Comparison of ENCODE assay signal across 8 mouse cellular contexts in genomic region chr11:69579128-69580017, GRCm38 (mm10). TPM values are rescaled to one million over a fixed set of nuclear protein-coding genes. Genes with fewer than 3 reads are reported as not detected.
DNase-seq lines count a peak whose midpoint lies in the region; ATAC-seq and TF ChIP-seq lines count a peak whose summit lies in the region.

No protein-coding gene starts in this region.

- no peaks in the 10 kb centered on the region for H3K27me3 ChIP-seq in embryonic facial prominence, embryonic 15.5 days
- H3K27me3 ChIP-seq in limb, embryonic 14.5 days (ENCODE audit: control insufficient read depth, insufficient read depth, low read length): no peaks in the 10 kb centered on the region
- H3K27me3 ChIP-seq in midbrain, postnatal 0 days (ENCODE audit: insufficient read depth, low read length): no peaks in the 10 kb centered on the region

- peak overlapping the region; percentile 85 for H3K9ac ChIP-seq in embryonic facial prominence, embryonic 15.5 days
- peak overlapping the region; percentile 81 for H3K9ac ChIP-seq in limb, embryonic 14.5 days (ENCODE audit: low read depth, low read length, severe bottlenecking)
- H3K9ac ChIP-seq in midbrain, postnatal 0 days (replicated peaks; ENCODE audit: low read length, poor library complexity, severe bottlenecking): peak overlapping the region; percentile 72

- peak overlapping the region; percentile 67 for H3K27ac ChIP-seq in bone marrow, adult 2 months (ENCODE audit: control insufficient read depth, insufficient read depth, low read depth, low read length, poor library complexity)
- peak overlapping the region; percentile 96 for H3K27ac ChIP-seq in embryonic facial prominence, embryonic 15.5 days (replicated peaks)
- H3K27ac ChIP-seq in limb, embryonic 14.5 days (replicated peaks; ENCODE audit: low read depth, low read length): peak overlapping the region; percentile 90
- peak overlapping the region; percentile 92 for H3K27ac ChIP-seq in midbrain, postnatal 0 days (ENCODE audit: low read depth, low read length)

- peak; percentile 90 for ATAC-seq in embryonic facial prominence, embryonic 15.5 days (ENCODE audit: insufficient number of reproducible peaks, low FRiP score, low TSS enrichment, low read depth)
- peak; percentile 92 for ATAC-seq in limb, embryonic 14.5 days (ENCODE audit: low FRiP score, low read depth)
- ATAC-seq in midbrain, postnatal 0 days (ENCODE audit: low FRiP score): peak; percentile 84

- WGBS in bone marrow, adult 2 months: under 1% methylated on average over 39 of the region's 39 CpGs
- 1% methylated on average over 39 of the region's 39 CpGs for WGBS in embryonic facial prominence, embryonic 15.5 days
- 3% methylated on average over 35 of the region's 39 CpGs for WGBS in limb, embryonic 14.5 days
- 2% methylated on average over 39 of the region's 39 CpGs for WGBS in midbrain, postnatal 0 days

- no peaks in the 10 kb centered on the region for H3K9me3 ChIP-seq in embryonic facial prominence, embryonic 15.5 days (replicated peaks)
- no peaks in the 10 kb centered on the region for H3K9me3 ChIP-seq in limb, embryonic 14.5 days (ENCODE audit: control insufficient read depth, low read length)
- H3K9me3 ChIP-seq in midbrain, postnatal 0 days (ENCODE audit: low read length): no peaks in the 10 kb centered on the region

- TF ChIP-seq CTCF in bone marrow, adult 2 months (IDR thresholded peaks at IDR 0.05; ENCODE audit: control insufficient read depth, insufficient read depth, low read length): peak; percentile 97
- TF ChIP-seq CTCF in midbrain, postnatal 0 days (IDR thresholded peaks at IDR 0.05): peak; percentile 100

- DNase-seq in 416B (ENCODE audit: low read depth): peak; percentile 99
- DNase-seq in heart, adult 8-10 months (ENCODE audit: low spot score): peak; percentile 97
- peak; percentile 99 for DNase-seq in kidney, adult 9 months
- DNase-seq in limb, embryonic 14.5 days (ENCODE audit: low spot score): peak; percentile 98
- DNase-seq in midbrain, postnatal 0 days (ENCODE audit: low spot score): peak; percentile 99
- peak; percentile 90 to 96 for DNase-seq in spleen, postnatal 14 days (ENCODE audit: low spot score in 2 of 2)

- H3K4me2 ChIP-seq in embryonic facial prominence, embryonic 15.5 days (replicated peaks): peak overlapping the region; percentile 78
- H3K4me2 ChIP-seq in limb, embryonic 14.5 days (replicated peaks; ENCODE audit: low read depth, low read length, severe bottlenecking): peak overlapping the region; percentile 73
- peak overlapping the region; percentile 92 for H3K4me2 ChIP-seq in midbrain, postnatal 0 days (ENCODE audit: low read depth, low read length, poor library complexity, severe bottlenecking)

- H3K4me3 ChIP-seq in bone marrow, adult 2 months (replicated peaks; ENCODE audit: control insufficient read depth, low read depth, low read length): peak overlapping the region; percentile 93
- peak overlapping the region; percentile 87 for H3K4me3 ChIP-seq in embryonic facial prominence, embryonic 15.5 days (replicated peaks)
- peak overlapping the region; percentile 83 for H3K4me3 ChIP-seq in limb, embryonic 14.5 days (replicated peaks; ENCODE audit: low read length)
- H3K4me3 ChIP-seq in midbrain, postnatal 0 days (ENCODE audit: low read depth, low read length): peak overlapping the region; percentile 64

- peaks cover 13% of the 10 kb centered on the region; the same call in 1 of the 2 replicates for H3K36me3 ChIP-seq in embryonic facial prominence, embryonic 15.5 days
- peaks cover 24% of the 10 kb centered on the region for H3K36me3 ChIP-seq in limb, embryonic 14.5 days (ENCODE audit: control insufficient read depth, insufficient read depth, low read length)
- H3K36me3 ChIP-seq in midbrain, postnatal 0 days (ENCODE audit: insufficient read depth, low read length): no peaks in the 10 kb centered on the region

- TF ChIP-seq POLR2A in bone marrow, adult 2 months (IDR thresholded peaks at IDR 0.05; ENCODE audit: borderline replicate concordance, control insufficient read depth, low read depth, low read length): peak; percentile 70; the same call in 1 of the 2 replicates
- peak; percentile 34; the same call in 1 of the 2 replicates for TF ChIP-seq POLR2A in limb, embryonic 14.5 days (IDR thresholded peaks at IDR 0.05; ENCODE audit: borderline replicate concordance, extremely low read depth, insufficient read depth, insufficient read length)

- H3K4me1 ChIP-seq in bone marrow, adult 2 months (ENCODE audit: control insufficient read depth, insufficient read depth, low read length): peaks cover 1% of the 10 kb centered on the region
- peaks cover 35% of the 10 kb centered on the region for H3K4me1 ChIP-seq in embryonic facial prominence, embryonic 15.5 days
- peaks cover 23% of the 10 kb centered on the region for H3K4me1 ChIP-seq in limb, embryonic 14.5 days (ENCODE audit: control insufficient read depth, insufficient read depth, low read length)
- H3K4me1 ChIP-seq in midbrain, postnatal 0 days (ENCODE audit: insufficient read depth, low read length): peaks cover 17% of the 10 kb centered on the region

RNA-seq across cellular contexts. Expression of gene Wrap53, which starts 0.7 kb away (rescaled TPM):
- 28.1 and 36.2 TPM in 2 replicates for polyA plus RNA-seq in bone marrow, adult 2 months (2011; ENCODE audit: insufficient read depth, insufficient read length, low replicate concordance, missing spikeins)
- 25.0 and 26.5 TPM in 2 replicates for polyA plus RNA-seq in embryonic facial prominence, embryonic 15.5 days (2015; fragmentation: Nextera tagmentation; extraction: Ambion mirVana)
- total RNA-seq in heart, adult 8-10 months (2022): 1 to 10 TPM; 4.6 to 6.7 (median 5.6) TPM
- polyA plus RNA-seq in limb, embryonic 14.5 days (2012; rRNA removed): 19.0 and 25.1 TPM in 2 replicates
- polyA plus RNA-seq in limb, embryonic 14.5 days (2014; fragmentation: Nextera tagmentation; extraction: Ambion mirVana): 20.6 and 20.8 TPM in 2 replicates
- total RNA-seq in midbrain, postnatal 0 days (2014; rRNA removed): 15.7 and 16.8 TPM in 2 replicates
- polyA plus RNA-seq in midbrain, postnatal 0 days (2015; fragmentation: Nextera tagmentation; extraction: Ambion mirVana): 12.6 and 14.2 TPM in 2 replicates

RNA-seq across cellular contexts. Expression of gene Trp53, which starts 0.8 kb away (rescaled TPM):
- polyA plus RNA-seq in bone marrow, adult 2 months (2011; ENCODE audit: insufficient read depth, insufficient read length, low replicate concordance, missing spikeins): 34.5 and 71.7 TPM in 2 replicates
- 134 and 141 TPM in 2 replicates for polyA plus RNA-seq in embryonic facial prominence, embryonic 15.5 days (2015; fragmentation: Nextera tagmentation; extraction: Ambion mirVana)
- 10 to 100 TPM; 12.8 to 16.3 (median 14.1) TPM for total RNA-seq in heart, adult 8-10 months (2022)
- 173 and 200 TPM in 2 replicates for polyA plus RNA-seq in limb, embryonic 14.5 days (2012; rRNA removed)
- 138 and 155 TPM in 2 replicates for polyA plus RNA-seq in limb, embryonic 14.5 days (2014; fragmentation: Nextera tagmentation; extraction: Ambion mirVana)
- 29.5 and 34.5 TPM in 2 replicates for total RNA-seq in midbrain, postnatal 0 days (2014; rRNA removed)
- 30.3 and 31.9 TPM in 2 replicates for polyA plus RNA-seq in midbrain, postnatal 0 days (2015; fragmentation: Nextera tagmentation; extraction: Ambion mirVana)

RNA-seq across cellular contexts. Expression of gene Efnb3, which starts 19.4 kb away (rescaled TPM):
- polyA plus RNA-seq in bone marrow, adult 2 months (2011; ENCODE audit: insufficient read depth, insufficient read length, low replicate concordance, missing spikeins): 1.9 and 2.2 TPM in 2 replicates
- 29.0 and 31.5 TPM in 2 replicates for polyA plus RNA-seq in embryonic facial prominence, embryonic 15.5 days (2015; fragmentation: Nextera tagmentation; extraction: Ambion mirVana)
- 100 to 1,000 TPM; 105 to 137 (median 128) TPM for total RNA-seq in heart, adult 8-10 months (2022)
- polyA plus RNA-seq in limb, embryonic 14.5 days (2012; rRNA removed): 57.6 and 78.1 TPM in 2 replicates
- polyA plus RNA-seq in limb, embryonic 14.5 days (2014; fragmentation: Nextera tagmentation; extraction: Ambion mirVana): 12.7 and 14.6 TPM in 2 replicates
- total RNA-seq in midbrain, postnatal 0 days (2014; rRNA removed): 145 and 155 TPM in 2 replicates
- polyA plus RNA-seq in midbrain, postnatal 0 days (2015; fragmentation: Nextera tagmentation; extraction: Ambion mirVana): 151 and 166 TPM in 2 replicates

RNA-seq across cellular contexts. Expression of gene Atp1b2, which starts 26.4 kb away (rescaled TPM):
- 12.1 and 16.9 TPM in 2 replicates for polyA plus RNA-seq in bone marrow, adult 2 months (2011; ENCODE audit: insufficient read depth, insufficient read length, low replicate concordance, missing spikeins)
- 12.4 and 13.4 TPM in 2 replicates for polyA plus RNA-seq in embryonic facial prominence, embryonic 15.5 days (2015; fragmentation: Nextera tagmentation; extraction: Ambion mirVana)
- total RNA-seq in heart, adult 8-10 months (2022): 10 to 100 TPM; 12.4 to 16.3 (median 13.1) TPM
- polyA plus RNA-seq in limb, embryonic 14.5 days (2012; rRNA removed): 17.9 and 20.6 TPM in 2 replicates
- 9.1 and 10.4 TPM in 2 replicates for polyA plus RNA-seq in limb, embryonic 14.5 days (2014; fragmentation: Nextera tagmentation; extraction: Ambion mirVana)
- 145 and 161 TPM in 2 replicates for total RNA-seq in midbrain, postnatal 0 days (2014; rRNA removed)
- 167 and 175 TPM in 2 replicates for polyA plus RNA-seq in midbrain, postnatal 0 days (2015; fragmentation: Nextera tagmentation; extraction: Ambion mirVana)

RNA-seq across cellular contexts. Expression of gene Dnah2, which starts 30.5 kb away (rescaled TPM):
- polyA plus RNA-seq in bone marrow, adult 2 months (2011; ENCODE audit: insufficient read depth, insufficient read length, low replicate concordance, missing spikeins): 0.90 and 1.4 TPM in 2 replicates
- 4.9 and 8.3 TPM in 2 replicates for polyA plus RNA-seq in embryonic facial prominence, embryonic 15.5 days (2015; fragmentation: Nextera tagmentation; extraction: Ambion mirVana)
- total RNA-seq in heart, adult 8-10 months (2022): under 1 TPM; 0.22 to 0.66 (median 0.40) TPM
- 4.5 and 4.7 TPM in 2 replicates for polyA plus RNA-seq in limb, embryonic 14.5 days (2012; rRNA removed)
- 3.6 and 4.2 TPM in 2 replicates for polyA plus RNA-seq in limb, embryonic 14.5 days (2014; fragmentation: Nextera tagmentation; extraction: Ambion mirVana)
- 9.5 and 12.5 TPM in 2 replicates for total RNA-seq in midbrain, postnatal 0 days (2014; rRNA removed)
- polyA plus RNA-seq in midbrain, postnatal 0 days (2015; fragmentation: Nextera tagmentation; extraction: Ambion mirVana): 3.9 and 4.1 TPM in 2 replicates

Comparison
In these comparisons a context has a peak if more than half of its experiments do, and no peak if none do; other contexts are left out.
1. Peak in every context shown above with its lines: DNase-seq, ATAC-seq, H3K4me3 ChIP-seq and H3K27ac ChIP-seq.